Mouse (Mus musculus): ENCODE measurements around the gene Adamts9.

Adamts9 gene

GRCm38 (mm10) chr6:92943057-92943781 is at the start of gene Adamts9:
Adamts9 (minus strand) TSS chr6:92943492.
- no peak for DNase-seq (ENCODE audit: low read depth)

GRCm38 (mm10) chr6:92991616-92992015 is 48.3 kb upstream of the Adamts9 start:
- DNase-seq (ENCODE audit: low read depth) = no peak

- no peak for DNase-seq (ENCODE audit: low read depth)
These were observed 45.3 kb upstream of the Adamts9 start for GRCm38 (mm10) chr6:92988620-92988998.

- DNase-seq (ENCODE audit: low read depth) = no peak
These were observed 44.7 kb upstream of the Adamts9 start for GRCm38 (mm10) chr6:92987846-92988619.

GRCm38 (mm10) chr6:92987366-92987765 is 44.1 kb upstream of the Adamts9 start:
- DNase-seq (ENCODE audit: low read depth) = no peak

GRCm38 (mm10) chr6:92983421-92983820 is 40.1 kb upstream of the Adamts9 start:
- DNase-seq (ENCODE audit: low read depth) = no peak

- no peak for DNase-seq (ENCODE audit: low read depth)
These were observed 38.3 kb upstream of the Adamts9 start for GRCm38 (mm10) chr6:92981451-92982186.

- DNase-seq (ENCODE audit: low read depth) = no peak
These were observed 30.0 kb upstream of the Adamts9 start for GRCm38 (mm10) chr6:92973340-92973739.

GRCm38 (mm10) chr6:92968718-92969117 is 25.4 kb upstream of the Adamts9 start:
- no peak for DNase-seq (ENCODE audit: low read depth)

- no peak for DNase-seq (ENCODE audit: low read depth)
These were observed 24.9 kb upstream of the Adamts9 start for GRCm38 (mm10) chr6:92968216-92968615.

GRCm38 (mm10) chr6:92962966-92963365 is 19.7 kb upstream of the Adamts9 start:
- no peak for DNase-seq (ENCODE audit: low read depth)

- no peak for DNase-seq (ENCODE audit: low read depth)
These were observed 17.7 kb upstream of the Adamts9 start for GRCm38 (mm10) chr6:92960997-92961396.

- no peak for DNase-seq (ENCODE audit: low read depth)
These were observed 16.1 kb upstream of the Adamts9 start for GRCm38 (mm10) chr6:92959416-92959815.

- DNase-seq (ENCODE audit: low read depth) = no peak
These were observed 4.2 kb upstream of the Adamts9 start for GRCm38 (mm10) chr6:92947337-92948042.

GRCm38 (mm10) chr6:92944711-92945110 is 1.4 kb upstream of the Adamts9 start:
- no peak for DNase-seq (ENCODE audit: low read depth)

GRCm38 (mm10) chr6:92944048-92944685 is 875 bp upstream of the Adamts9 start:
- no peak for DNase-seq (ENCODE audit: low read depth)

- DNase-seq (ENCODE audit: low read depth) = no peak
These were observed 1.4 kb downstream of the Adamts9 start for GRCm38 (mm10) chr6:92941756-92942420.

- DNase-seq (ENCODE audit: low read depth) = no peak
These were observed 2.0 kb downstream of the Adamts9 start for GRCm38 (mm10) chr6:92941281-92941731.

GRCm38 (mm10) chr6:92940191-92941131 is 2.8 kb downstream of the Adamts9 start:
- no peak for DNase-seq (ENCODE audit: low read depth)

GRCm38 (mm10) chr6:92928261-92928660 is 15.0 kb downstream of the Adamts9 start:
- no peak for DNase-seq (ENCODE audit: low read depth)

Measured in naive thymus-derived CD4-positive, alpha-beta T cell, adult 2 months (primary cell).